Mouse (Mus musculus) ES-Bruce4 (cell line): ENCODE results near the gene Safb. TPM values are rescaled to one million over a fixed set of nuclear protein-coding genes. Genes with fewer than 3 reads are reported as not detected.

ENCODE experiments used
- H3K27ac ChIP-seq: 2 replicates; pipeline ENCODE4 v1.5.1; 2012; ENCODE audit warnings: low read length, inconsistent platforms; ENCODE audit not compliant: insufficient read depth
- H3K27me3 ChIP-seq: 2 replicates; pipeline ENCODE4 v1.6.1; 2012; ENCODE audit warnings: mild to moderate bottlenecking, low read length, inconsistent platforms; ENCODE audit not compliant: control insufficient read depth, poor library complexity, insufficient read depth, severe bottlenecking
- H3K36me3 ChIP-seq: 2 replicates; pipeline ENCODE4 v1.6.1; 2012; ENCODE audit warnings: inconsistent platforms, mild to moderate bottlenecking, low read length, moderate library complexity; ENCODE audit not compliant: control insufficient read depth, poor library complexity, insufficient read depth, severe bottlenecking
- H3K4me1 ChIP-seq: one replicate; pipeline ENCODE4 v1.8.1; 2011; ENCODE audit warnings: low read length; ENCODE audit not compliant: control insufficient read depth, insufficient read depth
- H3K4me3 ChIP-seq: 2 replicates; pipeline ENCODE4 v1.5.1; 2011; ENCODE audit warnings: low read depth, mild to moderate bottlenecking, low read length
- H3K9ac ChIP-seq: 2 replicates; pipeline ENCODE4 v1.6.1; 2012; ENCODE audit warnings: low read depth, mild to moderate bottlenecking, inconsistent platforms; ENCODE audit not compliant: poor library complexity, severe bottlenecking
- H3K9me3 ChIP-seq: replicated peaks from 2 replicates; pipeline ENCODE4 v1.6.1; 2012; ENCODE audit warnings: mild to moderate bottlenecking, low read length, inconsistent platforms; ENCODE audit not compliant: control insufficient read depth, poor library complexity, insufficient read depth, severe bottlenecking
- CTCF ChIP-seq: IDR thresholded peaks from one replicate; pipeline ENCODE4 v1.8.1; 2011; ENCODE audit warnings: low read depth, low read length
- EP300 ChIP-seq: IDR thresholded peaks from 2 replicates; pipeline ENCODE4 v1.6.1; 2011; ENCODE audit warnings: low read depth, low read length; ENCODE audit not compliant: insufficient read depth
- POLR2A ChIP-seq: IDR thresholded peaks from one replicate; pipeline ENCODE4 v1.8.1; 2011; ENCODE audit warnings: low read length; ENCODE audit not compliant: insufficient read depth
- polyA plus RNA-seq: library from polyadenylated mRNA; stranded (reverse); fragments of >200 nt; gene quantifications from 2 replicates; pipeline ENCODE4 v1.2.4, GENCODE M21; 2011; ENCODE audit warnings: low read depth; ENCODE audit not compliant: missing spikeins, insufficient read depth, insufficient read length

Safb gene
- polyA plus RNA-seq, 1 experiment = 99.4 TPM

- TF ChIP-seq POLR2A = no peak
- no peak for TF ChIP-seq EP300
- TF ChIP-seq CTCF = no peak
- H3K4me3 ChIP-seq = no peak overlapping the region
Measured at GRCm38 (mm10) chr17:56559386-56559785, 25.2 kb upstream of the Safb start.

DNA sequence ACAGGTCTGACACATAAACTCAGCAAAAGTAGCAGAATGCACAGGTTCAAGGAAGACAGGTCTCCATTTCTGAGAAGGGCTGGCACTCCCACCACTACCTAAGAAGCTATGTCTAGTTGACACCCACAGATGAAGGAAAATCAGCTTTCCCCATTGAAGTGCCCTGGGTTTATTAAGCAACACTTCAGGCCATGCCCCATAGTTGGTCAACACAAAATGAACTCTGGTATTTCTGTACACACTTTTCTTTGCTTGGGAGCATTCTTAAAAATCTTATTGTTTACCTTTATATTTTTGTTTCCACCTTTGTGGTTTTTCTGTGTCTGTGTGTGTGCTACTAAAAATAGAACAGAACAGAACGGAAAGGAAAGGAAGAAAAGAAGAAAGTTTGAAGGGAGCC is 24.5 kb upstream of the Safb start:
- Histone ChIP-seq H3K4me1 (no peaks in the 10 kb centered on the region), H3K27ac (no peak overlapping the region), H3K9me3 (no peaks in the 10 kb centered on the region), H3K27me3 (no peaks in the 10 kb centered on the region), H3K4me3 (no peak overlapping the region), H3K36me3 (peaks cover 40% of the 10 kb centered on the region), H3K9ac (no peak overlapping the region)
- TF ChIP-seq POLR2A = no peak
- no peak for TF ChIP-seq EP300
- no peak for TF ChIP-seq CTCF

More at GRCm38 (mm10) chr17:56559386-56559785, 25.2 kb upstream of the Safb start:
- Histone ChIP-seq H3K36me3 (peaks cover 32% of the 10 kb centered on the region), H3K27me3 (no peaks in the 10 kb centered on the region), H3K27ac (no peak overlapping the region), H3K4me1 (no peaks in the 10 kb centered on the region), H3K9me3 (no peaks in the 10 kb centered on the region), H3K9ac (no peak overlapping the region)

GRCm38 (mm10) chr17:56561866-56562265 is 22.8 kb upstream of the Safb start:
- Histone ChIP-seq H3K9me3 (no peaks in the 10 kb centered on the region), H3K4me3 (no peak overlapping the region), H3K36me3 (peaks cover 55% of the 10 kb centered on the region), H3K27me3 (no peaks in the 10 kb centered on the region), H3K9ac (no peak overlapping the region), H3K27ac (no peak overlapping the region), H3K4me1 (no peaks in the 10 kb centered on the region)
- no peak for TF ChIP-seq CTCF
- TF ChIP-seq POLR2A = no peak
- no peak for TF ChIP-seq EP300

GRCm38 (mm10) chr17:56566293-56566692 is 18.3 kb upstream of the Safb start:
- no peak overlapping the region for H3K27ac ChIP-seq
- peaks cover 85% of the 10 kb centered on the region for H3K36me3 ChIP-seq
- H3K27me3 ChIP-seq = no peaks in the 10 kb centered on the region
- no peaks in the 10 kb centered on the region for H3K9me3 ChIP-seq
- no peak overlapping the region for H3K9ac ChIP-seq
- TF ChIP-seq CTCF = no peak
- no peak for TF ChIP-seq POLR2A
- no peak for TF ChIP-seq EP300
- H3K4me3 ChIP-seq = no peak overlapping the region
- no peaks in the 10 kb centered on the region for H3K4me1 ChIP-seq

DNA sequence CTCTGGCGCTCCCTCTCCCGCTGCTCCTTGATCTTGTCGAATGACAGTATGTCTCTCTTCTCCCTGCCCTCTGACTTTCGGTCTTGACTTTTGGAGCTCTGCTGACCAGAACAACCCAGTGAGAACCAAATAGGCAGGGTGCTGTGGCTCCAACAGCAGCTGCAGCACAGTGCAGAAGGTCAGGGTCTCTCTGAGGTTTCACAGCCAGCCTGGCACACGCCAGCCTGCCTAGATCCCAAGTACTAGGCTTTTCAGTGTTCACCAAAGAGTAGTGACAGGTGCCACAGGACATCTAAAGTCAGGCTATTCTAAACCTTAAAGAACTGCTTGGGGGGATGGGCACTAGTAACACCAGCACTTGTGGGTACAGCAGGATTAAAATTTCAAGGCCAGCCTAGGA is 17.7 kb upstream of the Safb start:
- Histone ChIP-seq H3K27me3 (no peaks in the 10 kb centered on the region), H3K36me3 (peaks cover 81% of the 10 kb centered on the region), H3K27ac (no peak overlapping the region), H3K9ac (no peak overlapping the region), H3K4me1 (no peaks in the 10 kb centered on the region), H3K9me3 (no peaks in the 10 kb centered on the region), H3K4me3 (no peak overlapping the region)
- TF ChIP-seq POLR2A (no peak), EP300 (no peak), CTCF (no peak)

DNA sequence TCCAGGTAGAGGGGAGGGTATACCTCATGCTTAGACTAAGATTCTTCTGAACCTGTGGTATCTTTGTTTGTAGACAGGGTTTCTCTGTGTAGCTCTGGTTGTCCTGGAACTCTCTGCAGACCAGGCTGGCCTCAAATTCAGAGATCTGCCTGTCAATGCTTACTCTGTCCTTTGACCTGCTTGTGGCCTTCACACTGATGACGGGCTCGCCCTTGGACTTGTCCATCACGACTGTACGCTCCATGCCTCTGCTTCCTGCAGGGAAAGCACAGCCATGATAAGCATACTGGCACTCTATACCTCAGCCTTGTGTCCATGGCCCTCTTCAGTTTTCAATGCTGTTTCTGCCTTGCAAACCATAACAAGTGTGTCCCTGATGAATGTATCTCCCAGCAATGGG is 17.3 kb upstream of the Safb start:
- Histone ChIP-seq H3K4me1 (no peaks in the 10 kb centered on the region), H3K27ac (no peak overlapping the region), H3K36me3 (peaks cover 81% of the 10 kb centered on the region), H3K4me3 (no peak overlapping the region), H3K9me3 (no peaks in the 10 kb centered on the region), H3K27me3 (no peaks in the 10 kb centered on the region), H3K9ac (no peak overlapping the region)
- TF ChIP-seq EP300 (no peak), CTCF (no peak), POLR2A (no peak)
